Mouse (Mus musculus) ES-Bruce4 (cell line): ENCODE measurements at regions not wholly inside any gene's neighbourhood (a gene's known extent, or its start where the extent isn't known, plus 50 kb on each side); places are given as distances from the start of the nearest gene placed in this dataset.

Source experiments
- H3K27ac ChIP-seq: 2 replicates; pipeline ENCODE4 v1.5.1; 2012; ENCODE audit warnings: low read length, inconsistent platforms; ENCODE audit not compliant: insufficient read depth
- H3K27me3 ChIP-seq: 2 replicates; pipeline ENCODE4 v1.6.1; 2012; ENCODE audit warnings: mild to moderate bottlenecking, low read length, inconsistent platforms; ENCODE audit not compliant: control insufficient read depth, poor library complexity, insufficient read depth, severe bottlenecking
- H3K36me3 ChIP-seq: 2 replicates; pipeline ENCODE4 v1.6.1; 2012; ENCODE audit warnings: inconsistent platforms, mild to moderate bottlenecking, low read length, moderate library complexity; ENCODE audit not compliant: control insufficient read depth, poor library complexity, insufficient read depth, severe bottlenecking
- H3K4me1 ChIP-seq: one replicate; pipeline ENCODE4 v1.8.1; 2011; ENCODE audit warnings: low read length; ENCODE audit not compliant: control insufficient read depth, insufficient read depth
- H3K4me3 ChIP-seq: 2 replicates; pipeline ENCODE4 v1.5.1; 2011; ENCODE audit warnings: low read depth, mild to moderate bottlenecking, low read length
- H3K9ac ChIP-seq: 2 replicates; pipeline ENCODE4 v1.6.1; 2012; ENCODE audit warnings: low read depth, mild to moderate bottlenecking, inconsistent platforms; ENCODE audit not compliant: poor library complexity, severe bottlenecking
- H3K9me3 ChIP-seq: replicated peaks from 2 replicates; pipeline ENCODE4 v1.6.1; 2012; ENCODE audit warnings: mild to moderate bottlenecking, low read length, inconsistent platforms; ENCODE audit not compliant: control insufficient read depth, poor library complexity, insufficient read depth, severe bottlenecking
- CTCF ChIP-seq: IDR thresholded peaks from one replicate; pipeline ENCODE4 v1.8.1; 2011; ENCODE audit warnings: low read depth, low read length
- EP300 ChIP-seq: IDR thresholded peaks from 2 replicates; pipeline ENCODE4 v1.6.1; 2011; ENCODE audit warnings: low read depth, low read length; ENCODE audit not compliant: insufficient read depth
- POLR2A ChIP-seq: IDR thresholded peaks from one replicate; pipeline ENCODE4 v1.8.1; 2011; ENCODE audit warnings: low read length; ENCODE audit not compliant: insufficient read depth

- no peak overlapping the region for H3K4me3 ChIP-seq
- no peak overlapping the region for H3K9ac ChIP-seq
- H3K4me1 ChIP-seq = no peaks in the 10 kb centered on the region
- no peaks in the 10 kb centered on the region for H3K9me3 ChIP-seq
- no peak for TF ChIP-seq EP300
- TF ChIP-seq CTCF = no peak
- TF ChIP-seq POLR2A = no peak
- no peaks in the 10 kb centered on the region for H3K36me3 ChIP-seq
- no peak overlapping the region for H3K27ac ChIP-seq
- H3K27me3 ChIP-seq = no peaks in the 10 kb centered on the region
Measured at GRCm38 (mm10) chr19:56056397-56056796, 230.5 kb upstream of the Habp2 start.

- Histone ChIP-seq H3K4me3 (no peak overlapping the region), H3K4me1 (no peaks in the 10 kb centered on the region), H3K27me3 (no peaks in the 10 kb centered on the region), H3K9me3 (0 out of 2 replicates have a peak, but pooled peaks cover 6% of the 10 kb centered on the region), H3K27ac (no peak overlapping the region), H3K9ac (no peak overlapping the region), H3K36me3 (no peaks in the 10 kb centered on the region)
- TF ChIP-seq CTCF (no peak), EP300 (no peak), POLR2A (no peak)
Measured at GRCm38 (mm10) chr19:56061882-56062540, 224.9 kb upstream of the Habp2 start.

GRCm38 (mm10) chr19:56063099-56063498, 223.8 kb upstream of the Habp2 start:
- Histone ChIP-seq H3K27me3 (no peaks in the 10 kb centered on the region), H3K36me3 (no peaks in the 10 kb centered on the region), H3K4me3 (no peak overlapping the region), H3K9ac (no peak overlapping the region), H3K9me3 (0 out of 2 replicates have a peak, but pooled peaks cover 6% of the 10 kb centered on the region), H3K27ac (no peak overlapping the region), H3K4me1 (no peaks in the 10 kb centered on the region)
- TF ChIP-seq CTCF (no peak), EP300 (no peak), POLR2A (no peak)

GRCm38 (mm10) chr19:56065730-56066129, 221.2 kb upstream of the Habp2 start:
- no peak overlapping the region for H3K27ac ChIP-seq
- H3K4me1 ChIP-seq = no peaks in the 10 kb centered on the region
- H3K4me3 ChIP-seq = no peak overlapping the region
- H3K9me3 ChIP-seq = 0 out of 2 replicates have a peak, but pooled peaks cover 6% of the 10 kb centered on the region
- H3K27me3 ChIP-seq = no peaks in the 10 kb centered on the region
- no peaks in the 10 kb centered on the region for H3K36me3 ChIP-seq
- H3K9ac ChIP-seq = no peak overlapping the region
- TF ChIP-seq POLR2A = no peak
- no peak for TF ChIP-seq CTCF
- no peak for TF ChIP-seq EP300

- Histone ChIP-seq H3K4me1 (no peaks in the 10 kb centered on the region), H3K27ac (no peak overlapping the region)
Measured at GRCm38 (mm10) chr19:56068165-56068564, 218.8 kb upstream of the Habp2 start.

GRCm38 (mm10) chr19:56068854-56069253, 218.1 kb upstream of the Habp2 start:
- Histone ChIP-seq H3K9ac (no peak overlapping the region), H3K36me3 (no peaks in the 10 kb centered on the region), H3K9me3 (0 out of 2 replicates have a peak, but pooled peaks cover 6% of the 10 kb centered on the region), H3K27me3 (no peaks in the 10 kb centered on the region), H3K4me1 (no peaks in the 10 kb centered on the region), H3K27ac (no peak overlapping the region), H3K4me3 (no peak overlapping the region)
- TF ChIP-seq CTCF (no peak), EP300 (no peak), POLR2A (no peak)

More at GRCm38 (mm10) chr19:56068165-56068564, 218.8 kb upstream of the Habp2 start:
- H3K9me3 ChIP-seq = 0 out of 2 replicates have a peak, but pooled peaks cover 6% of the 10 kb centered on the region
- H3K27me3 ChIP-seq = no peaks in the 10 kb centered on the region
- H3K4me3 ChIP-seq = no peak overlapping the region
- no peaks in the 10 kb centered on the region for H3K36me3 ChIP-seq
- H3K9ac ChIP-seq = no peak overlapping the region
- TF ChIP-seq EP300 (no peak), CTCF (no peak), POLR2A (no peak)
